Comparison of ENCODE assay signal across 8 mouse cellular contexts in genomic region chr2:139677809-139678274, GRCm38 (mm10). TPM values are rescaled to one million over a fixed set of nuclear protein-coding genes. Genes with fewer than 3 reads are reported as not detected.
DNase-seq lines count a peak whose midpoint lies in the region; ATAC-seq and TF ChIP-seq lines count a peak whose summit lies in the region.

TSS of gene Ism1 (plus strand) at chr2:139678178.

- H3K4me2 ChIP-seq in embryonic facial prominence, embryonic 14.5 days (ENCODE audit: low read depth, low read length) = peak within 1 kb of the TSS; percentile 99
- H3K4me2 ChIP-seq in liver, embryonic 11.5 days = peak within 1 kb of the TSS; percentile 86
- peak within 1 kb of the TSS; percentile 100 for H3K4me2 ChIP-seq in neural tube, embryonic 12.5 days (replicated peaks)

- peak within 1 kb of the TSS; percentile 37 for H3K4me3 ChIP-seq in thymus, adult 2 months (ENCODE audit: control insufficient read depth, insufficient read depth, low read length)
- H3K4me3 ChIP-seq in embryonic facial prominence, embryonic 14.5 days (ENCODE audit: low read depth, low read length) = peak within 1 kb of the TSS; percentile 90
- H3K4me3 ChIP-seq in kidney, adult 2 months (ENCODE audit: insufficient read depth, low read depth, low read length) = peak within 1 kb of the TSS; percentile 64
- peak within 1 kb of the TSS; percentile 67 for H3K4me3 ChIP-seq in liver, embryonic 11.5 days (ENCODE audit: low read depth, low read length)
- peak within 1 kb of the TSS; percentile 91 for H3K4me3 ChIP-seq in neural tube, embryonic 12.5 days

- peaks cover 8% of the 10 kb centered on the region; the same call in 1 of the 2 replicates for H3K4me1 ChIP-seq in thymus, adult 2 months (replicated peaks; ENCODE audit: control insufficient read depth, insufficient read depth, low read length)
- H3K4me1 ChIP-seq in embryonic facial prominence, embryonic 14.5 days (ENCODE audit: control insufficient read depth, insufficient read depth, low read length) = peaks cover 6% of the 10 kb centered on the region; the same call in 1 of the 2 replicates
- peaks cover 2% of the 10 kb centered on the region; the same call in 1 of the 2 replicates for H3K4me1 ChIP-seq in kidney, adult 2 months (ENCODE audit: control insufficient read depth, insufficient read depth, low read length)
- no peaks in the 10 kb centered on the region for H3K4me1 ChIP-seq in liver, embryonic 11.5 days (replicated peaks; ENCODE audit: control insufficient read depth, insufficient read depth, low read length)
- peaks cover 9% of the 10 kb centered on the region for H3K4me1 ChIP-seq in neural tube, embryonic 12.5 days

- peaks cover 21% of the 10 kb centered on the region; the same call in 1 of the 2 replicates for H3K27me3 ChIP-seq in thymus, adult 2 months (ENCODE audit: control insufficient read depth, insufficient read depth, low read length)
- no peaks in the 10 kb centered on the region; the same call in 1 of the 2 replicates for H3K27me3 ChIP-seq in embryonic facial prominence, embryonic 14.5 days (replicated peaks; ENCODE audit: control insufficient read depth, insufficient read depth, low read length)
- no peaks in the 10 kb centered on the region; the same call in 1 of the 2 replicates for H3K27me3 ChIP-seq in kidney, adult 2 months (replicated peaks; ENCODE audit: control insufficient read depth, insufficient read depth, low read length)
- peaks cover 49% of the 10 kb centered on the region for H3K27me3 ChIP-seq in liver, embryonic 11.5 days (replicated peaks; ENCODE audit: control insufficient read depth, insufficient read depth, low read length)
- H3K27me3 ChIP-seq in neural tube, embryonic 12.5 days (replicated peaks) = peaks cover 11% of the 10 kb centered on the region

- ATAC-seq in embryonic facial prominence, embryonic 14.5 days (ENCODE audit: low read depth) = peak; percentile 77
- peak; percentile 57 for ATAC-seq in liver, embryonic 11.5 days (replicated peaks; ENCODE audit: low FRiP score)
- peak; percentile 73 for ATAC-seq in neural tube, embryonic 12.5 days (ENCODE audit: low FRiP score, low read depth)

- TF ChIP-seq CTCF in thymus, adult 2 months (IDR thresholded peaks at IDR 0.05; ENCODE audit: borderline replicate concordance, control insufficient read depth, extremely low read depth, insufficient read depth, low read length, poor library complexity) = no peak
- no peak for TF ChIP-seq CTCF in kidney, adult 2 months (conservative IDR thresholded peaks at IDR 0.05; ENCODE audit: insufficient read depth, insufficient read length, low read depth, low read length)

- H3K9me3 ChIP-seq in embryonic facial prominence, embryonic 14.5 days (ENCODE audit: control insufficient read depth, low read length) = no peaks in the 10 kb centered on the region
- no peaks in the 10 kb centered on the region for H3K9me3 ChIP-seq in liver, embryonic 11.5 days (ENCODE audit: control insufficient read depth, low read length)
- no peaks in the 10 kb centered on the region for H3K9me3 ChIP-seq in neural tube, embryonic 12.5 days

- peak; percentile 2 for DNase-seq in thymus, adult 2 months
- DNase-seq in thymus, postnatal 10 days (ENCODE audit: low spot score in 2 of 2) = no peak
- peak; percentile 47 for DNase-seq in embryonic facial prominence, embryonic 14.5 days (ENCODE audit: low spot score)
- DNase-seq in heart, adult 8-10 months (ENCODE audit: low spot score) = peak; percentile 1
- peak; percentile 19 for DNase-seq in kidney, adult 2 months
- DNase-seq in liver, embryonic 11.5 days (ENCODE audit: low spot score) = peak; percentile 66
- peak; percentile 16 to 46 for DNase-seq in urinary bladder, adult 18-20 months (ENCODE audit: low spot score in 2 of 2)

- H3K27ac ChIP-seq in thymus, adult 2 months (ENCODE audit: control insufficient read depth, insufficient read depth, low read length) = no peak within 1 kb of the TSS
- H3K27ac ChIP-seq in embryonic facial prominence, embryonic 14.5 days (replicated peaks; ENCODE audit: low read depth, low read length) = peak within 1 kb of the TSS; percentile 77
- no peak within 1 kb of the TSS for H3K27ac ChIP-seq in kidney, adult 2 months (ENCODE audit: insufficient read depth, low read depth, low read length)
- H3K27ac ChIP-seq in liver, embryonic 11.5 days (ENCODE audit: low read depth, low read length) = no peak within 1 kb of the TSS
- peak within 1 kb of the TSS; percentile 76; the same call in 1 of the 2 replicates for H3K27ac ChIP-seq in neural tube, embryonic 12.5 days

- under 1% methylated on average over 36 of the region's 39 CpGs for WGBS in thymus, adult 2 months
- under 1% methylated on average over 21 of the region's 39 CpGs for WGBS in embryonic facial prominence, embryonic 14.5 days
- WGBS in kidney, adult 2 months = under 1% methylated on average over 37 of the region's 39 CpGs
- under 1% methylated on average over 26 of the region's 39 CpGs for WGBS in liver, embryonic 11.5 days
- under 1% methylated on average over 37 of the region's 39 CpGs for WGBS in neural tube, embryonic 12.5 days

- peak within 1 kb of the TSS; percentile 87 for H3K9ac ChIP-seq in embryonic facial prominence, embryonic 14.5 days (ENCODE audit: low read depth, low read length)
- no peak within 1 kb of the TSS for H3K9ac ChIP-seq in liver, embryonic 11.5 days (ENCODE audit: low read depth, low read length)
- H3K9ac ChIP-seq in neural tube, embryonic 12.5 days = peak within 1 kb of the TSS; percentile 83

- no peak for TF ChIP-seq POLR2A in thymus, adult 2 months (IDR thresholded peaks at IDR 0.05; ENCODE audit: control insufficient read depth, extremely low read depth, insufficient read depth, low read length, poor library complexity)
- no peak for TF ChIP-seq POLR2A in kidney, adult 2 months (IDR thresholded peaks at IDR 0.05; ENCODE audit: low read depth, low read length)

- H3K36me3 ChIP-seq in thymus, adult 2 months (ENCODE audit: control insufficient read depth, insufficient read depth, low read length) = no peaks in the 10 kb centered on the region
- no peaks in the 10 kb centered on the region for H3K36me3 ChIP-seq in embryonic facial prominence, embryonic 14.5 days (ENCODE audit: control insufficient read depth, insufficient read depth, low read length)
- H3K36me3 ChIP-seq in kidney, adult 2 months (ENCODE audit: control insufficient read depth, insufficient read depth, low read length) = no peaks in the 10 kb centered on the region
- H3K36me3 ChIP-seq in liver, embryonic 11.5 days (ENCODE audit: control insufficient read depth, insufficient read depth, low read length) = no peaks in the 10 kb centered on the region
- no peaks in the 10 kb centered on the region for H3K36me3 ChIP-seq in neural tube, embryonic 12.5 days

RNA-seq across cellular contexts. Expression of gene Ism1, which starts in this region (rescaled TPM):
- polyA plus RNA-seq in thymus, adult 2 months (2012; rRNA removed) = 0.36 and 0.42 TPM in 2 replicates
- polyA plus RNA-seq in embryonic facial prominence, embryonic 14.5 days (2014; fragmentation: Nextera tagmentation; extraction: Ambion mirVana) = 4.5 and 4.8 TPM in 2 replicates
- total RNA-seq in heart, adult 8-10 months (2022) = 1 to 10 TPM in 3 of 4 experiments, under 1 TPM in 1; 0.73 to 1.6 (median 1.3) TPM
- 0.67 and 0.90 TPM in 2 replicates for polyA plus RNA-seq in kidney, adult 2 months (2012; rRNA removed)
- polyA plus RNA-seq in liver, embryonic 11.5 days (2014; fragmentation: Nextera tagmentation; extraction: Ambion mirVana) = 0.32 and 0.97 TPM in 2 replicates
- 1.9 and 2.2 TPM in 2 replicates for polyA plus RNA-seq in neural tube, embryonic 12.5 days (2016; fragmentation: Nextera tagmentation; extraction: Ambion mirVana)

Comparison
In these comparisons a context has a peak if more than half of its experiments do, and no peak if none do; other contexts are left out.
1. Peak in DNase-seq and H3K4me3 ChIP-seq in thymus, adult 2 months; RNA of the gene not detected or under 1 TPM.
2. Peak in DNase-seq and H3K4me3 ChIP-seq in kidney, adult 2 months; RNA of the gene not detected or under 1 TPM.
3. Peak in DNase-seq, ATAC-seq, H3K4me3 ChIP-seq and H3K4me2 ChIP-seq in liver, embryonic 11.5 days; RNA of the gene not detected or under 1 TPM.
4. DNase-seq: peak in embryonic facial prominence, embryonic 14.5 days (single experiment), heart, adult 8-10 months (single experiment) and urinary bladder, adult 18-20 months (2 of 2); none in thymus, postnatal 10 days (0 of 2).
5. H3K27ac ChIP-seq: peak in embryonic facial prominence, embryonic 14.5 days (single experiment) and neural tube, embryonic 12.5 days (single experiment); none in thymus, adult 2 months (single experiment), kidney, adult 2 months (single experiment) and liver, embryonic 11.5 days (single experiment).
6. H3K4me3 ChIP-seq: peak in every context shown above with its lines; median percentile 91 in neural tube, embryonic 12.5 days; 90 in embryonic facial prominence, embryonic 14.5 days; 67 in liver, embryonic 11.5 days; 64 in kidney, adult 2 months; 37 in thymus, adult 2 months.
7. Peak in every context shown above with its lines, with median percentiles within 50 percentile points of each other: ATAC-seq and H3K4me2 ChIP-seq.